Mouse (Mus musculus): ENCODE results near the gene Slk. TPM values are rescaled to one million over a fixed set of nuclear protein-coding genes. Genes with fewer than 3 reads are reported as not detected.
A peak's percentile ranks its signal among the peaks of the same experiment; 100 is the strongest.

Slk gene
- polyA plus RNA-seq, 1 experiment from 2014 or later = 18.3 TPM

DNA sequence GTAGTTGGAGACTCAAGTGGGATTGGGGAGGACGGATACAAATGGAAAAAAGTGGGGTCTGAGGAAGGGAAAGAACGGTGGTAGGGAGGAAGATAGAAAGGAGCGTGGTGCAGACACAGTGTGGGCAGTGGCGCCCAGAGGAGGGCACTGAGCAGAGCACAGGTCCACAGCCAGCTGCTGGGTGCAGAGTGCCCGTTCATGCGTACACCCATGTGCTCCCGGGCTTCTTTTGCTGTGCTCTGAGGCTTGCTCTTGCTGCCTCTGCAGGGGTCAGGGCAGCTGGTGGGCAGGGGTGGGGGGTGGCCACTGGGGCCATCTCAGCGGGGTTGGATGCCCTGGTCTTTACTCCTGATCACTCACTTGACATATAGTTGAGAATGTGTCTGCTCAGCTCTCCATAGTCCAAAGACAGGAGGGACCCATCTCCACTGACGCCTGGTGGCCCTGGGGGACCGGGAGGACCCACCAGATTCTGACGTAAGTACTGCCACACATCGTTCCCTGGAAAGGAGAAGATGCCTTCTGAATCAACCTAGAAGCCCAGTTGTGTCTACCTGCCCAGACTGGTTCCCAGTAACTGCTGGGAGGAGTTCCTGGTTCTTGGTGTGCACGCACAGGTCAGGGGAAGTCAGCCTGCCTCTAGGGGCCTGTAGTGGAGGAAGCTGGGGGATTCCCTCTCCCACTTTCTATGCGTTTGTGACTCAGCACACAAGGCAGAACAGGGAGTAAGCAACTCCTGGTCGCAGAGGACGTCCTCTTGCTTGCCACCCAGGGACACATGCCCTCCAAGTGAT is 71.1 kb downstream of the Slk start:
- no peak for DNase-seq (ENCODE audit: low spot score)
- no peak for ATAC-seq (ENCODE audit: low read depth)
- Histone ChIP-seq H3K9ac (ENCODE audit: low read depth, low read length) (no peak overlapping the region), H3K9me3 (ENCODE audit: control insufficient read depth, low read length) (no peaks in the 10 kb centered on the region), H3K27me3 (replicated peaks; ENCODE audit: control insufficient read depth, insufficient read depth, low read length) (no peaks in the 10 kb centered on the region), H3K4me3 (ENCODE audit: low read depth, low read length) (no peak overlapping the region), H3K4me1 (ENCODE audit: control insufficient read depth, insufficient read depth, low read length) (no peaks in the 10 kb centered on the region), H3K36me3 (ENCODE audit: control insufficient read depth, insufficient read depth, low read length) (peaks cover 21% of the 10 kb centered on the region), H3K27ac (replicated peaks; ENCODE audit: low read depth, low read length) (no peak overlapping the region), H3K4me2 (ENCODE audit: low read depth, low read length) (no peak overlapping the region)
- WGBS = 90% methylated on average over 14 of the region's 16 CpGs

DNA sequence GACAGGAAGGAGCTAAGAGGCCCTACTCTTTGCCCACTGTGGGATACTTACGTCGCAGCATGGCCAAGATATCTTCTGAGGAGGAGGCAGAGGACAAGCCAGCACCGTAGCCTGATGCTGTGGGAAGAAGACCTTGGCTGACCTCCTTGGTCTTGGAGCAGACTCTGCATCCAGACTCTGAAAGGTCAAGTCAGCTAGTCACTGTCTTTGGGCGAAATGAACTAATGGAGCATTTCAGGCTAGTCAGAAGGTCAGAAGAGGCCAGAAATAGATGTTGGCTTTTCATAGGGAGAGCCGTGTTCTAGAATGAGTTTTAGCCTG is 71.6 kb downstream of the Slk start:
- no peaks in the 10 kb centered on the region for H3K4me1 ChIP-seq (ENCODE audit: control insufficient read depth, insufficient read depth, low read length)
- peaks cover 19% of the 10 kb centered on the region for H3K36me3 ChIP-seq (ENCODE audit: control insufficient read depth, insufficient read depth, low read length)
- no peak overlapping the region for H3K9ac ChIP-seq (ENCODE audit: low read depth, low read length)
- H3K4me3 ChIP-seq (ENCODE audit: low read depth, low read length) = no peak overlapping the region
- H3K4me2 ChIP-seq (ENCODE audit: low read depth, low read length) = no peak overlapping the region
- ATAC-seq (ENCODE audit: low read depth) (no peak), DNase-seq (ENCODE audit: low spot score) (no peak)
- WGBS = 93% methylated on average over 5 of the region's 5 CpGs
- H3K9me3 ChIP-seq (ENCODE audit: control insufficient read depth, low read length) = no peaks in the 10 kb centered on the region
- no peaks in the 10 kb centered on the region for H3K27me3 ChIP-seq (replicated peaks; ENCODE audit: control insufficient read depth, insufficient read depth, low read length)
- H3K27ac ChIP-seq (replicated peaks; ENCODE audit: low read depth, low read length) = no peak overlapping the region

DNA sequence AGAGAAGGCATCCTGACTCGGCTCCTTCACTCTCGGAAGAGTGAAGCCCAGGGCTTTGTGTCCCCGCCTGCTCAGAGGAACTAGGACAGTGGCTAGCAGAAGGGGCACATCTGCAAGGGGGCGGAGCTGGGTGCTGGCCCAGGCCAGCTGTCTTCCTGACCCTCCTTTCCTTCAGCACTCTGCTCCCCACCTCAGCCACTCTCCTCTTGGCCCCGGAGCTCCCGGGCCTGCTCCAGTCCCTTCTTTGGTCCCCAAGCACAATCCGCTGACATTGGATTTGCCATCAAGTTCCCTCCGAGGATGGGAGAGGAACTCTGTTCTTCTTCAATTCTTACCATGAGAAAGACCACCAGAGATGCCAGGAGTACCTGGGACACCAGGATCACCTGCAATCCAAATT is 72.8 kb downstream of the Slk start:
- DNase-seq (ENCODE audit: low spot score) (no peak), ATAC-seq (ENCODE audit: low read depth) (no peak)
- 71% methylated on average over 8 of the region's 8 CpGs for WGBS
- no peak overlapping the region for H3K9ac ChIP-seq (ENCODE audit: low read depth, low read length)
- H3K4me3 ChIP-seq (ENCODE audit: low read depth, low read length) = no peak overlapping the region
- H3K9me3 ChIP-seq (ENCODE audit: control insufficient read depth, low read length) = no peaks in the 10 kb centered on the region
- H3K4me1 ChIP-seq (ENCODE audit: control insufficient read depth, insufficient read depth, low read length) = no peaks in the 10 kb centered on the region
- no peaks in the 10 kb centered on the region for H3K27me3 ChIP-seq (replicated peaks; ENCODE audit: control insufficient read depth, insufficient read depth, low read length)
- no peak overlapping the region for H3K4me2 ChIP-seq (ENCODE audit: low read depth, low read length)
- peaks cover 9% of the 10 kb centered on the region; the same call in 1 of the 2 replicates for H3K36me3 ChIP-seq (ENCODE audit: control insufficient read depth, insufficient read depth, low read length)
- no peak overlapping the region for H3K27ac ChIP-seq (replicated peaks; ENCODE audit: low read depth, low read length)

DNA sequence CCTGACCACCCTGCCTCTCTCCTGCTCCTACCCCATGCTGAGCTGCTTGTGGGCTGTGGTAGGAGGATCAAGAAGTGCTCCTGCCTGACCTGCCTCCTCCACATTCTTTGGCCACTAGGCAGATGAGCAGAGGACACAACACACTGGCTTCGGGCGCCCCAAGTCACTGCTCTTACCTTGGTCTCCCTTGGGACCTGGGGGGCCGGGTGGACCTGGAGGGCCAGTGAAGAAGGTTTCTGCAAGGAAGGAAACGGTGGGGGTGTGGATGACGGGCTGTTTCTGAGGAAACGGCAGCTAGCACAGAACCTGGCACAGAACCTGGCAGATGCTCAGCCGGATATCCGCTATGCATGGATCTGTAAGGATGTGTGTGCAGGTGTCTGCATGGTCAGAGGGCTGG is 73.7 kb downstream of the Slk start:
- Histone ChIP-seq H3K36me3 (ENCODE audit: control insufficient read depth, insufficient read depth, low read length) (0 out of 2 replicates have a peak, but pooled peaks cover 6% of the 10 kb centered on the region), H3K9me3 (ENCODE audit: control insufficient read depth, low read length) (no peaks in the 10 kb centered on the region), H3K9ac (ENCODE audit: low read depth, low read length) (no peak overlapping the region), H3K4me1 (ENCODE audit: control insufficient read depth, insufficient read depth, low read length) (no peaks in the 10 kb centered on the region), H3K4me3 (ENCODE audit: low read depth, low read length) (no peak overlapping the region), H3K27ac (replicated peaks; ENCODE audit: low read depth, low read length) (no peak overlapping the region), H3K27me3 (replicated peaks; ENCODE audit: control insufficient read depth, insufficient read depth, low read length) (no peaks in the 10 kb centered on the region), H3K4me2 (ENCODE audit: low read depth, low read length) (no peak overlapping the region)
- DNase-seq (ENCODE audit: low spot score) (no peak), ATAC-seq (ENCODE audit: low read depth) (no peak)
- 81% methylated on average over 8 of the region's 8 CpGs for WGBS

DNA sequence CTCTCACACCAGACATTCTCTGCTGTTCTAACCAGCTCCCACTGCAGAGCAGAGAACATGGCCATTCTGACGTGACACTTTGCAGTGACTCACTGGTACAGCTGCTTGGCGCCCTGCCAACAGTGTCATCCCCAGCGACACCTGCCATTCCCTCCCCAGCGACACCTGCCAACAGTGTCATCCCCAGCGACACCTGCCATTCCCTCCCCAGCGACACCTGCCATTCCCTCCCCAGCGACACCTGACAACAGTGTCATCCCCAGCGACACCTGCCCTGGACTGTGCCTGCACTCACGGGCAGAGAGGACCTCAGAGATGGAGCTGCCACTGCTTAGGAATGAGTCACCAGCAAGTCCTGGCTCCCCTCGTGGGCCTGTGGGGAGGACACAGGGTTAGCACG is 75.4 kb downstream of the Slk start:
- no peak overlapping the region for H3K9ac ChIP-seq (ENCODE audit: low read depth, low read length)
- peak; percentile 40 for DNase-seq (ENCODE audit: low spot score)
- no peaks in the 10 kb centered on the region for H3K27me3 ChIP-seq (replicated peaks; ENCODE audit: control insufficient read depth, insufficient read depth, low read length)
- no peak for ATAC-seq (ENCODE audit: low read depth)
- H3K4me3 ChIP-seq (ENCODE audit: low read depth, low read length) = no peak overlapping the region
- no peaks in the 10 kb centered on the region for H3K9me3 ChIP-seq (ENCODE audit: control insufficient read depth, low read length)
- no peak overlapping the region for H3K27ac ChIP-seq (replicated peaks; ENCODE audit: low read depth, low read length)
- peaks cover 4% of the 10 kb centered on the region; the same call in 1 of the 2 replicates for H3K4me1 ChIP-seq (ENCODE audit: control insufficient read depth, insufficient read depth, low read length)
- H3K4me2 ChIP-seq (ENCODE audit: low read depth, low read length) = no peak overlapping the region
- no peaks in the 10 kb centered on the region for H3K36me3 ChIP-seq (ENCODE audit: control insufficient read depth, insufficient read depth, low read length)
- 74% methylated on average over 11 of the region's 11 CpGs for WGBS

DNA sequence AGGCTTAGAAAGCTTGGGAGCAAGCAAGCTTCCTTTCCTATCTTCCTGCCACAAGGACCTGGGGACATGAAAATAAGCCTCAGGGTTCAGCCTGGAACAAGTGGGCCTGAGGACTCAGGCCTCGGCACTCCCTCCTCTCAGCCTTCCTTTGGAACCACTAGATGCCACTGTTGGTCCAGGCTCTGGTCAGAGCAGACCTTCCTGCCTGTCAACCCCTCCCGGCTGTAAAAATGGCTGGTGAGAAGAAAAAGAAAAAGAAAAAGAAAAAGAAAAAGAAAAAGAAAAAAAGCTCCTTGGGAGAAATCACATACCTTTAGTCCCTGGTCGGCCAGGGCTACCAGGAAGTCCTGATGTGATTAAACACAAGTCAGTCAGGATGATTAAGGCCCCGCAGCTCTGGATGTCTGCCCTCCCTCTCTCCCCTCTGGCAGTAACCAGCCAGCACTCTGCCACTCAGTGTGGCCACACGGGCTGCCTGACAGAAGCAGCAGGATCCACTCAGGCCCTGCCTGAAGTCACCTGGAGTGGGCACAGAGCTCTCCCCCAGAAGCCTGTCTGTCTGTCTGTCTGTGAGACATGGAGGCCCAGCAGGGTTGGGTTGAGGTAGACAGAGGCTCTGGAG is 79.5 kb downstream of the Slk start:
- no peaks in the 10 kb centered on the region for H3K27me3 ChIP-seq (replicated peaks; ENCODE audit: control insufficient read depth, insufficient read depth, low read length)
- H3K4me3 ChIP-seq (ENCODE audit: low read depth, low read length) = no peak overlapping the region
- WGBS = 13% methylated on average over 5 of the region's 5 CpGs
- ATAC-seq (ENCODE audit: low read depth) (peak; percentile 91), DNase-seq (ENCODE audit: low spot score) (peak; percentile 87)
- peak overlapping the region; percentile 70 for H3K27ac ChIP-seq (replicated peaks; ENCODE audit: low read depth, low read length)
- H3K9me3 ChIP-seq (ENCODE audit: control insufficient read depth, low read length) = no peaks in the 10 kb centered on the region
- no peak overlapping the region for H3K4me2 ChIP-seq (ENCODE audit: low read depth, low read length)
- no peaks in the 10 kb centered on the region for H3K36me3 ChIP-seq (ENCODE audit: control insufficient read depth, insufficient read depth, low read length)
- H3K9ac ChIP-seq (ENCODE audit: low read depth, low read length) = peak overlapping the region; percentile 3; the same call in 1 of the 2 replicates
- peaks cover 4% of the 10 kb centered on the region; the same call in 1 of the 2 replicates for H3K4me1 ChIP-seq (ENCODE audit: control insufficient read depth, insufficient read depth, low read length)

DNA sequence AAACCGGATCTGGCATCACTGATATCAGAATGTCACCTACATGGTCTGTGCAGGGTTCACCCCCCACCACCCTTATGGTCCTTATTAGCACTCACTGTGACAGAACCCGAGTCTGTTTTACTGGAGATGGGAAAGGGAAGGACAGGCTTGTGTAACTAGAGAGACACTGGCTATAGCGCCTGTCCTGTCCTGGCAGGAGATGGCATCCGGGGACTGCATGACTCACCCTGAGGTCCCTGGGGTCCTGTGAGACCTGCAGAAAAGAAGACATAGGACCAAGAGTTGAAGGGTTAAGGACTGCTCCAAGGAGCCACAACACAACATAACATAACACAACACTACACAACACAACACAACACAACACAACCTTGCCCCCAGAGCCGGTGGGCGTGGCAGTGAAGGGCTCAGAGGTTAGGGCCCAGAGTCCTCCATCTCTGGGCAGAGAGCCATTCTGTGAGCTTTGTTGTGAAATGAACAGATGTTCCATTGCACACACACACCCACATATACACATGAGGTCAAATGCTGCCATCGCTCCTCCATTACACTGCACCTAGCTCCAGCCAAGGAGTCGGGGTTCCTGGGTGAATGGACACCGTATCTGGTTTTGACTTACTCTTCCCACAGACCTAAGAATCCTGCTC is 80.4 kb downstream of the Slk start:
- H3K9ac ChIP-seq (ENCODE audit: low read depth, low read length) = no peak overlapping the region

DNA sequence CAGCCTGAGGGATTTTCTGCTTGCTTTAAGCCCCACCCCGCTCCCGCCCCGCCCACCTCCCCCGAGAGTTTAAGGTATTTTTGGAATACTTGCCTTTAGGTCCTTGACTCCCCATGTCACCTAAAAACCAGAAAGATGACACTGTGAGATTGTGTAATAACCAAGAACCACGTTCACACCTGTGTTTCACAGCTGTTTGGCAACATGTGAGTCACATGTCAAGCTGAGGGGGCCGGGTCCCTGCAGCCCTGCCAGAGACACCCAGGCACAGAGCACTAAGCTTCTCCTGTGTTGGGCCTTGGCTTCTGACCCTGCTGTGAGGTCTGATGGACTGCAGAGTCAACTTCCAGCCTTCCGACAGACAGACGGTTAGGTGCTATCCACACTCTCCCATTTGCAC is 88.1 kb downstream of the Slk start:
- DNase-seq (ENCODE audit: low spot score) = peak; percentile 59
- H3K36me3 ChIP-seq (ENCODE audit: control insufficient read depth, insufficient read depth, low read length) = no peaks in the 10 kb centered on the region
- no peaks in the 10 kb centered on the region for H3K4me1 ChIP-seq (ENCODE audit: control insufficient read depth, insufficient read depth, low read length)
- no peak overlapping the region for H3K4me3 ChIP-seq (ENCODE audit: low read depth, low read length)
- no peak overlapping the region for H3K9ac ChIP-seq (ENCODE audit: low read depth, low read length)
- H3K4me2 ChIP-seq (ENCODE audit: low read depth, low read length) = no peak overlapping the region
- no peaks in the 10 kb centered on the region for H3K27me3 ChIP-seq (replicated peaks; ENCODE audit: control insufficient read depth, insufficient read depth, low read length)
- H3K27ac ChIP-seq (replicated peaks; ENCODE audit: low read depth, low read length) = no peak overlapping the region
- 42% methylated on average over 8 of the region's 8 CpGs for WGBS
- H3K9me3 ChIP-seq (ENCODE audit: control insufficient read depth, low read length) = no peaks in the 10 kb centered on the region
- ATAC-seq (ENCODE audit: low read depth) = no peak

More for the DNA sequence above, 80.4 kb downstream of the Slk start:
- Histone ChIP-seq H3K27ac (replicated peaks; ENCODE audit: low read depth, low read length) (no peak overlapping the region; the same call in 1 of the 2 replicates), H3K4me1 (ENCODE audit: control insufficient read depth, insufficient read depth, low read length) (peaks cover 4% of the 10 kb centered on the region; the same call in 1 of the 2 replicates), H3K27me3 (replicated peaks; ENCODE audit: control insufficient read depth, insufficient read depth, low read length) (no peaks in the 10 kb centered on the region), H3K9me3 (ENCODE audit: control insufficient read depth, low read length) (no peaks in the 10 kb centered on the region), H3K4me2 (ENCODE audit: low read depth, low read length) (no peak overlapping the region), H3K36me3 (ENCODE audit: control insufficient read depth, insufficient read depth, low read length) (no peaks in the 10 kb centered on the region), H3K4me3 (ENCODE audit: low read depth, low read length) (no peak overlapping the region)
- 77% methylated on average over 9 of the region's 9 CpGs for WGBS
- DNase-seq (ENCODE audit: low spot score) = no peak
- no peak for ATAC-seq (ENCODE audit: low read depth)
